Comparison of ENCODE assay signal across 9 mouse cellular contexts in genomic region chr8:117053135-117054079, GRCm38 (mm10). TPM values are rescaled to one million over a fixed set of nuclear protein-coding genes. Genes with fewer than 3 reads are reported as not detected.
A peak's percentile ranks its signal among the peaks of the same experiment; 100 is the strongest.
DNase-seq lines count a peak whose midpoint lies in the region; ATAC-seq and TF ChIP-seq lines count a peak whose summit lies in the region.
"Had no signal": no experiment of that assay in that cellular context is flagged by ENCODE, and none has a peak within 500 bp of the region (broad histone marks: within the 10 kb centered on the region; RNA-seq: fewer than 3 reads in every experiment).

No protein-coding gene starts in this region.

- no peak overlapping the region for H3K4me2 ChIP-seq in heart, postnatal 0 days (ENCODE audit: low read depth, low read length)
- H3K4me2 ChIP-seq: neural tube, embryonic 13.5 days had no signal

- no peaks in the 10 kb centered on the region for H3K36me3 ChIP-seq in heart, postnatal 0 days (replicated peaks; ENCODE audit: control insufficient read depth, insufficient read depth, low read length)
- H3K36me3 ChIP-seq in thymus, adult 2 months (ENCODE audit: control insufficient read depth, insufficient read depth, low read length): no peaks in the 10 kb centered on the region
- H3K36me3 ChIP-seq: neural tube, embryonic 13.5 days had no signal

- H3K4me3 ChIP-seq in heart, postnatal 0 days (ENCODE audit: low read depth, low read length): no peak overlapping the region
- H3K4me3 ChIP-seq in thymus, adult 2 months (ENCODE audit: control insufficient read depth, insufficient read depth, low read length): no peak overlapping the region
- H3K4me3 ChIP-seq: neural tube, embryonic 13.5 days had no signal

- TF ChIP-seq EP300 in heart, postnatal 0 days (IDR thresholded peaks at IDR 0.05; ENCODE audit: low read depth): no peak

- no peak for ATAC-seq in heart, postnatal 0 days (ENCODE audit: insufficient read depth, low read depth)

- peak; percentile 23; the same call in 1 of the 2 replicates for TF ChIP-seq CTCF in heart, postnatal 0 days (IDR thresholded peaks at IDR 0.05; ENCODE audit: low read depth)
- no peak; the same call in 1 of the 2 replicates for TF ChIP-seq CTCF in thymus, adult 2 months (IDR thresholded peaks at IDR 0.05; ENCODE audit: borderline replicate concordance, control insufficient read depth, extremely low read depth, insufficient read depth, low read length, poor library complexity)

- TF ChIP-seq POLR2A in thymus, adult 2 months (IDR thresholded peaks at IDR 0.05; ENCODE audit: control insufficient read depth, extremely low read depth, insufficient read depth, low read length, poor library complexity): no peak

- 63% methylated on average over 12 of the region's 12 CpGs for WGBS in heart, postnatal 0 days
- WGBS in thymus, adult 2 months: 46% methylated on average over 12 of the region's 12 CpGs

- H3K9ac ChIP-seq in heart, postnatal 0 days (replicated peaks; ENCODE audit: low read depth, low read length): no peak overlapping the region
- H3K9ac ChIP-seq: neural tube, embryonic 13.5 days had no signal

- H3K27me3 ChIP-seq in heart, postnatal 0 days (ENCODE audit: control insufficient read depth, insufficient read depth, low read length): no peaks in the 10 kb centered on the region
- no peaks in the 10 kb centered on the region for H3K27me3 ChIP-seq in thymus, adult 2 months (ENCODE audit: control insufficient read depth, insufficient read depth, low read length)
- H3K27me3 ChIP-seq: neural tube, embryonic 13.5 days had no signal

- no peak for DNase-seq in heart, postnatal 0 days (ENCODE audit: low spot score)
- no peak for DNase-seq in heart, adult 18-20 months
- DNase-seq in A20 (ENCODE audit: low read depth, low spot score): peak; percentile 81
- peak; percentile 53 to 62 for DNase-seq in adrenal gland, adult 18-20 months (ENCODE audit: low spot score in 2 of 2)
- DNase-seq in kidney, postnatal 25 days: peak; percentile 48 to 53
- DNase-seq in thymus, adult 2 months: peak; percentile 71
- DNase-seq in urinary bladder, postnatal 10 days (ENCODE audit: low spot score): no peak
- DNase-seq in cerebellum, postnatal 4 days (ENCODE audit: low spot score in 2 of 2): no peak

- no peaks in the 10 kb centered on the region for H3K9me3 ChIP-seq in heart, postnatal 0 days (replicated peaks; ENCODE audit: control insufficient read depth, low read length)
- H3K9me3 ChIP-seq: neural tube, embryonic 13.5 days had no signal

- H3K27ac ChIP-seq in heart, postnatal 0 days (ENCODE audit: low read depth): no peak overlapping the region
- H3K27ac ChIP-seq in thymus, adult 2 months (ENCODE audit: control insufficient read depth, insufficient read depth, low read length): no peak overlapping the region
- H3K27ac ChIP-seq: neural tube, embryonic 13.5 days had no signal

- H3K4me1 ChIP-seq in heart, postnatal 0 days (ENCODE audit: control insufficient read depth, insufficient read depth): no peaks in the 10 kb centered on the region
- H3K4me1 ChIP-seq in thymus, adult 2 months (replicated peaks; ENCODE audit: control insufficient read depth, insufficient read depth, low read length): peaks cover 8% of the 10 kb centered on the region
- H3K4me1 ChIP-seq: neural tube, embryonic 13.5 days had no signal

RNA-seq across cellular contexts. Expression of gene Pkd1l2, which starts 28.8 kb away (rescaled TPM):
- not detected in 2 replicates for total RNA-seq in heart, postnatal 0 days (2014; rRNA removed; ENCODE audit: low replicate concordance)
- polyA plus RNA-seq in heart, postnatal 0 days (2015; fragmentation: Nextera tagmentation; extraction: Ambion mirVana): 0.01 TPM in 1 of 2 replicates, not detected in the other
- total RNA-seq in heart, adult 18-20 months (2021): not detected
- total RNA-seq in adrenal gland, adult 18-20 months (2021): 1 to 10 TPM; 1.0 to 2.9 TPM
- 0.09 and 0.16 TPM in 2 replicates for polyA plus RNA-seq in thymus, adult 2 months (2012; rRNA removed)
- polyA plus RNA-seq: neural tube, embryonic 13.5 days had no signal

RNA-seq across cellular contexts. Expression of gene Bco1, which starts 42.2 kb away (rescaled TPM):
- not detected in 2 replicates for total RNA-seq in heart, postnatal 0 days (2014; rRNA removed; ENCODE audit: low replicate concordance)
- polyA plus RNA-seq in heart, postnatal 0 days (2015; fragmentation: Nextera tagmentation; extraction: Ambion mirVana): not detected in 2 replicates
- under 1 TPM in 1 of 2 experiments, not detected in 1; 0.15 TPM for total RNA-seq in heart, adult 18-20 months (2021)
- total RNA-seq in adrenal gland, adult 18-20 months (2021): under 1 TPM in 1 of 2 experiments, not detected in 1; 0.42 TPM
- polyA plus RNA-seq in thymus, adult 2 months (2012; rRNA removed): 0.06 and 0.07 TPM in 2 replicates

Comparison
In these comparisons a context has a peak if more than half of its experiments do, and no peak if none do; other contexts are left out.
1. DNase-seq: peak in A20 (single experiment), adrenal gland, adult 18-20 months (2 of 2), kidney, postnatal 25 days (2 of 2) and thymus, adult 2 months (single experiment); none in heart, postnatal 0 days (single experiment), heart, adult 18-20 months (0 of 2), urinary bladder, postnatal 10 days (single experiment) and cerebellum, postnatal 4 days (0 of 2).